Mouse (Mus musculus): ENCODE results near the gene Socs7. TPM values are rescaled to one million over a fixed set of nuclear protein-coding genes. Genes with fewer than 3 reads are reported as not detected.

The Socs7 gene
- 2.5 TPM for polyA plus RNA-seq (2017; shearing (Covaris generic))

GRCm38 (mm10) chr11:97361948-97362648, at the start of gene Socs7:
Socs7 (plus strand) TSS chr11:97362551.

GRCm38 (mm10) chr11:97315504-97316503, 46.5 kb upstream of the Socs7 start, which contains the start of gene Mrpl45:
Mrpl45 (plus strand) TSS chr11:97315716.

GRCm38 (mm10) chr11:97352027-97352684, 10.2 kb upstream of the Socs7 start, which contains the start of gene Gpr179:
Gpr179 (minus strand) TSS chr11:97352077.

GRCm38 (mm10) chr11:97415330-97415711, 53.0 kb downstream of the Socs7 start, which contains the start of gene Arhgap23:
Arhgap23 (plus strand) TSS chr11:97415533.

Other genes with a start within 250 kb of the Socs7 start
- 278 TPM for gene Tbx21, start 247.2 kb upstream of the Socs7 start, polyA plus RNA-seq (2017; shearing (Covaris generic))
- 7.9 TPM for gene Tbkbp1, start 211.1 kb upstream of the Socs7 start, polyA plus RNA-seq (2017; shearing (Covaris generic))
- gene Kpnb1, start 174.7 kb upstream of the Socs7 start, polyA plus RNA-seq (2017; shearing (Covaris generic)), result 19.9 TPM
- 35.3 TPM for gene Npepps, start 81.9 kb upstream of the Socs7 start, polyA plus RNA-seq (2017; shearing (Covaris generic))
- 11.9 TPM for gene Mrpl45, start 46.8 kb upstream of the Socs7 start, polyA plus RNA-seq (2017; shearing (Covaris generic))
- gene Gpr179, start 10.5 kb upstream of the Socs7 start, polyA plus RNA-seq (2017; shearing (Covaris generic)), result 0.88 TPM
- not detected for gene Arhgap23, start 53.0 kb downstream of the Socs7 start, polyA plus RNA-seq (2017; shearing (Covaris generic))
- gene 4933428G20Rik, start 137.8 kb downstream of the Socs7 start, polyA plus RNA-seq (2017; shearing (Covaris generic)), result not detected
- not detected for gene Srcin1, start 213.6 kb downstream of the Socs7 start, polyA plus RNA-seq (2017; shearing (Covaris generic))

Measured in effector memory CD4-positive, alpha-beta T cell, adult 7 months (primary cell).